Mouse (Mus musculus) gastrocnemius, postnatal 4 days (tissue): ENCODE results near the gene Tmprss9. TPM values are rescaled to one million over a fixed set of nuclear protein-coding genes. Genes with fewer than 3 reads are reported as not detected.
A peak's percentile ranks its signal among the peaks of the same experiment; 100 is the strongest.
"Not testable (repeated sequence)": the region's sequence is repeated elsewhere in the genome, so short reads cannot be mapped to it uniquely, and the experiment has no call there.

ENCODE experiments used
- DNase-seq, 2 experiments: peaks; one replicate each; pipeline ENCODE4 v3.0.0; 2021 to 2022; ENCODE audit warnings: low spot score in 2 of 2, mixed read lengths in 2 of 2
- long read RNA-seq, 2 experiments: library from polyadenylated mRNA; stranded (forward); transcript quantifications; one replicate each; pipeline ENCODE4 v2.0.0; 2021
- total RNA-seq, 2 experiments: library from RNA; stranded (reverse); gene quantifications; 2 replicates each; pipeline ENCODE4 v1.2.3; 2021

The Tmprss9 gene
- under 1 TPM in 1 of 2 experiments, not detected in 1; 0.10 TPM for total RNA-seq
- long read RNA-seq, experiment 1, partial matches to known transcripts: 0 of 1 reads
- long read RNA-seq, experiment 1, other reads (novel, unspliced or antisense): 1 of 1 reads
- long read RNA-seq, experiment 2: 0 reads

GRCm38 (mm10) chr10:80871581-80871980 lies at the start of gene Tmprss9:
Gene Tmprss9, plus strand, starts transcription at chr10:80871848.
- DNase-seq: no peak

- no peak for DNase-seq
Measured at GRCm38 (mm10) chr10:80821991-80822390, 49.7 kb upstream of the Tmprss9 start.

- no peak for DNase-seq
Measured at GRCm38 (mm10) chr10:80822528-80822927, 49.1 kb upstream of the Tmprss9 start.

- DNase-seq: no peak
Measured at GRCm38 (mm10) chr10:80823316-80823715, 48.3 kb upstream of the Tmprss9 start.

- DNase-seq: no peak
Measured at GRCm38 (mm10) chr10:80823847-80824643, 47.6 kb upstream of the Tmprss9 start.

- no peak for DNase-seq
Measured at GRCm38 (mm10) chr10:80824827-80825226, 46.8 kb upstream of the Tmprss9 start.

- DNase-seq: peak; percentile 95 to 97
Measured at GRCm38 (mm10) chr10:80826151-80827062, 45.2 kb upstream of the Tmprss9 start, which contains the start of gene Oaz1. Gene Oaz1, plus strand, starts transcription at chr10:80826656.

GRCm38 (mm10) chr10:80827063-80827869 lies 44.4 kb upstream of the Tmprss9 start:
- no peak for DNase-seq

GRCm38 (mm10) chr10:80827870-80828420 lies 43.7 kb upstream of the Tmprss9 start:
- DNase-seq: no peak

- DNase-seq: not testable (repeated sequence)
Measured at GRCm38 (mm10) chr10:80828587-80828986, 43.1 kb upstream of the Tmprss9 start.

- DNase-seq: no peak
Measured at GRCm38 (mm10) chr10:80829359-80830278, 42.0 kb upstream of the Tmprss9 start.

GRCm38 (mm10) chr10:80831136-80831535 lies 40.5 kb upstream of the Tmprss9 start:
- no peak for DNase-seq

GRCm38 (mm10) chr10:80832818-80833217 lies 38.8 kb upstream of the Tmprss9 start:
- no peak for DNase-seq

GRCm38 (mm10) chr10:80835617-80836016 lies 36.0 kb upstream of the Tmprss9 start:
- DNase-seq: no peak

GRCm38 (mm10) chr10:80836949-80837379 lies 34.7 kb upstream of the Tmprss9 start:
- no peak for DNase-seq

- DNase-seq: no peak
Measured at GRCm38 (mm10) chr10:80837827-80838226, 33.8 kb upstream of the Tmprss9 start.

- DNase-seq: no peak
Measured at GRCm38 (mm10) chr10:80838346-80838912, 33.2 kb upstream of the Tmprss9 start.

GRCm38 (mm10) chr10:80839848-80840247 lies 31.8 kb upstream of the Tmprss9 start:
- DNase-seq: no peak

- no peak for DNase-seq
Measured at GRCm38 (mm10) chr10:80841685-80842084, 30.0 kb upstream of the Tmprss9 start.
